Mouse (Mus musculus) gastrocnemius, postnatal 25 days (tissue): ENCODE data around the gene Rabl3. TPM values are rescaled to one million over a fixed set of nuclear protein-coding genes. Genes with fewer than 3 reads are reported as not detected.

ENCODE experiments used
- DNase-seq: peaks from one replicate; pipeline ENCODE4 v3.0.0; 2022
- long read RNA-seq, 2 experiments: library from polyadenylated mRNA; stranded (forward); transcript quantifications; one replicate each; pipeline ENCODE4 v2.0.0; 2021
- total RNA-seq, 2 experiments: library from RNA; stranded (reverse); gene quantifications; 1 replicate in 1 of 2; 2 replicates in 1 of 2; pipeline ENCODE4 v1.2.3; 2021

The Rabl3 gene
- 1 to 10 TPM; 5.0 to 5.6 TPM for total RNA-seq
- long read RNA-seq, experiment 1, partial matches to known transcripts: 2 of 5 reads
- long read RNA-seq, experiment 1, other reads (novel, unspliced or antisense): 0 of 5 reads
- long read RNA-seq, experiment 2, partial matches to known transcripts: 1 of 7 reads
- long read RNA-seq, experiment 2, other reads (novel, unspliced or antisense): 1 of 7 reads

DNA sequence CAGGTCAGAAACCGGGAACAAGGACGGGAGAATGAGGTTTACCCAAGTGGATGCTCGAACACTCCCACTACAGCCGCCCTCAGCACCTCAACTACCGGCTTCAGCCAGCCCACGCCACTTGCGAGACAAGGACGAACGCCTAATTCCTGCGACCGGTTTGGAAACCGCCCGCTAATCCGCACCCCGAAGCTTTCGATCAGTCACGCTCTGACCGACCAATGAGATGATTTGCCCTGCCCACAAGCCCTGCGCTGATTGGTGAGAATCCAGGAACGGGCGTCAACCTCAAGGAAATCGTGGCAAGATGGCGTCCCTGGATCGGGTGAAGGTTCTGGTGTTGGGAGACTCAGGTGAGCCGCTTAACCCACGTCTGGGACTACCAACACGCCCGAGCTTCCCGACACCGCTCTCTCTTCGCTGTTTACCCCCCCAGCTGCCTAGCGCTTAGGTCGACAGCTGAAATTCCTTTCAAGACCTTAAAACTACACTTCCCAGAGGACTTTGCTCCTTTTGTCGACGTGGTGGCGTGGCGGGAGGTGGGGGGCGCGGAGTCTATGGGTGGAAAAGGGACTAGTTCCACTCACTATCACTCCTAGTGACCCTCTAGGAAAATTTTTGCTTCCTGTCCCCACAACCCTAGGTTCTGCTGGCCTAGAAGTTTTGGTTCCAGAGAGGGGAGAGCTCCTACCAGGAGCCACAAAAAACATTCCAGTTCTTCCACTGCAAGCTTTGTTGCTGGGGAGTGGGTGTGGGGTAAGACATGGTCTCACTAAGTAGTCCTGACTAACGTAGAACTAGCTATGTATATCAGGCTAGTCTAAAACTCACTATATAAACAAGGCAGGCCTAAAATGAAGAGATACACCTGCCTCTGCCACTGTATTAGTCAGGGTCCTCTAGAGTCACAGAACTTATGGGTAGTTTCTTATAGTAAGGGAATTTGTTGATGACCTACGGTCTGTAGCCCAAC is at the start of gene Rabl3, which contains the start of gene Gtf2e1:
Rabl3 (plus strand) TSS at position 275 of the 970 bp plus-strand sequence.
Gtf2e1 (minus strand) TSS at position 179 of the 970 bp plus-strand sequence.
- peak; percentile 98 for DNase-seq

DNA sequence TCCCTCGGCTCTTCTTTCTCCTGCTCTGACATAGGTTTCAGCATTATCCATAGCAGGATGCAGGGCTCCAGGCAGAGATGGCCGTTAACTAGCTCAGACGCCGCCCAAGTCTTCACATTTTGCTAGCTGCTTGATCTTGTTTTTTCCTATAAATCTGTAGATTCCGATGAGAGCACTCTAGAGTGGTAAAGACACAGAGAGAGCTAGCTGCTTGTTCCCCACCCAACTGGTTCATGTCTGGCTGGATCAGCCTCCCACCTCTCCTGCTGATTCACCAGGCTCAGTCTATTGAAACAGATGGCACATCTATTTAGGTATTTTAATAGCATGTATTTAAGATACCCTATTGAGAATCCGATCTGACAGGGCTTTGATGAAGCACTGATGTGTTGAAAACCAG is 44.7 kb upstream of the Rabl3 start:
- no peak for DNase-seq

- DNase-seq: no peak
These were observed 41.1 kb upstream of the Rabl3 start for GRCm38 (mm10) chr16:37498581-37498980.

- DNase-seq: no peak
These were observed 35.2 kb upstream of the Rabl3 start for GRCm38 (mm10) chr16:37504517-37504916.

GRCm38 (mm10) chr16:37506751-37507150 is 32.9 kb upstream of the Rabl3 start:
- no peak for DNase-seq

GRCm38 (mm10) chr16:37511489-37511888 is 28.2 kb upstream of the Rabl3 start:
- DNase-seq: no peak

DNA sequence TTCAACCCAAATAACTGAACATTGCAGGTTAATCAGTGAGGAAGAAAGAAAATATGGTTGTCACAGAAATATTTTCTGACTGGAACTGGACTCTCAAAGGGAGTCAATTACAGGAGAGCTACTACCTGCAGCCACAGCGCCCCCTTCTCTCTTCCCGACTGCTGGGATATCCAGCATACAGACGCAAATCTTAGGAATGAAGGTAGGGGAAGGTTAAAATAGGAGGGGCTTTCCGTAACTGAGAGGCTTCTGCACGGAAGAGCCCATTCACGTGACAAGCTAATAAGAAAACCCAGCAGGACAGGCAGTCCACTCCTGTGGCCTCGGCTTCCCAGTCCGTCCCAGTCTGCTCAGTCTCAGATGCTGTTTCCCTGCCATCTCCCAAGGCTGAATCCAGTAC is 25.0 kb upstream of the Rabl3 start:
- no peak for DNase-seq

GRCm38 (mm10) chr16:37516376-37516993 is 23.2 kb upstream of the Rabl3 start:
- DNase-seq: no peak

DNA sequence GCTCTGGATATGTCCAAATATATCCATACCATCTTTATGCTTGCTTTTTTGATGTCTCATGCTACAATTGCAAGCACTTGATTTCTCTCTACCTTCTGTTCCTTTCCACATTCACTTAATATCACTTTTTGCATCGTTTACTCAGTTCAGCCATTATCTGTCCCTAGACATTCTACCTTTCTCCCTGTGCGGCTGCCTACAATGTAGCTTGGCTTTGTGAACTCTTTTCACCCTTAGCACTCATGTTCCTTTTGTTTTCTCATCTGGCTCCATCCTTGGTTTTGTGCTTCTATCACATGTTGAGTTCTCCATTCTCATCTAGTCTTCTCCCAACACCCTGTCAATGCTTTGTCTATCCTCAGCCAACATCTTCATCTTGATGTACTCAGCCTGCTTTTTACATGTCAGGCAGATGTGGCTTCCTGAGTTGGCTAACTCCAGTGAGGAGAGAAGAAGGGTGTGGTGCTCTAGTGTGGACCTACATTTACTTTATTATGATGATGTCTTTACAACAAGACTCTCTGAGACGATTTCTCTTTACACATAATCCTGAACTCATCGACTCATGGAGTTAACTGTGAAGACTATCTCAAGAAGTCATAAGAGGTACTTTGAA is 22.0 kb upstream of the Rabl3 start:
- DNase-seq: no peak

GRCm38 (mm10) chr16:37518662-37519061 is 21.0 kb upstream of the Rabl3 start:
- no peak for DNase-seq

GRCm38 (mm10) chr16:37519721-37520120 is 20.0 kb upstream of the Rabl3 start:
- no peak for DNase-seq

DNA sequence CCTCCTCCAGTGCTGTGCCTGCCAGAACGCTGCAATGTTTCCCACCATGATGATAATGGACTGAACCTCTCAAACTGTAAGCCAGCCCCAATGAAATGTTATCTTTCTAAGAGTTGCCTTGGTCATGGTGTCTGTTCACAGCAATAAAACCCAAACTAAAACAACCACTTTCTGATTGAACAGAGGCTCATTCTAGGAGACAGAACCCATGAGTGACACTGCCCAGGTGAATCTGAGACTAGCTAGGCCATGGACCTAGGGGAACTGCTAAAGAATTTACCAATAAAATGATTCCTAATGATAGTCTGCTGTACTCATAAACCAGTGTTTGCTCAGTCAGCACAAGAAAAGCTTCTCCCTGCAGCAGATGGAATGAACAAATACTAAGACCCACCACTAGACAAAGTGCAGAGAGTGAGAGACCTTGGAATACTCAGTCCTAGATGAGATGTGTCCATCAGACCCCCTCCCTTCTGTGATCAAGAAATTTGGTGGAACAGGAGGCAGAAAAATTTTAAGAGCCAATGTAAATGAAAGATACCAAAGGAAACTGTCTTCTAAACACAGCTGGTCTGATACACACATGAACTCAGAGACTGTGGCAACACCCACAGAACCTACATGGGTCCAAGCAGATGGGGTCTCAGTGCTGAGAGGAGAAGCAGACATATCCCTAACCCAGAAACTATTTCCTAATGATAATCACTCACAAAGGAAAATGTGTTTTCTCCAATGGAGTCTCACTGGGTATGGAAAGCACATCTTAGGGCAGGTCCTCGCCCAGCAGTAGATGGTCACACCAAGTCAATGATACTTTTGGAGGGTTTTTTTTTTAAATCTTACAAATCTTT is 19.3 kb upstream of the Rabl3 start:
- no peak for DNase-seq

GRCm38 (mm10) chr16:37522100-37522697 is 17.5 kb upstream of the Rabl3 start:
- no peak for DNase-seq

- no peak for DNase-seq
These were observed 14.6 kb upstream of the Rabl3 start for GRCm38 (mm10) chr16:37525121-37525520.

GRCm38 (mm10) chr16:37526688-37527223 is 12.9 kb upstream of the Rabl3 start:
- no peak for DNase-seq

GRCm38 (mm10) chr16:37530170-37530569 is 9.5 kb upstream of the Rabl3 start:
- DNase-seq: no peak

GRCm38 (mm10) chr16:37532046-37532445 is 7.6 kb upstream of the Rabl3 start:
- no peak for DNase-seq

GRCm38 (mm10) chr16:37533369-37534068 is 6.2 kb upstream of the Rabl3 start:
- DNase-seq: no peak

DNA sequence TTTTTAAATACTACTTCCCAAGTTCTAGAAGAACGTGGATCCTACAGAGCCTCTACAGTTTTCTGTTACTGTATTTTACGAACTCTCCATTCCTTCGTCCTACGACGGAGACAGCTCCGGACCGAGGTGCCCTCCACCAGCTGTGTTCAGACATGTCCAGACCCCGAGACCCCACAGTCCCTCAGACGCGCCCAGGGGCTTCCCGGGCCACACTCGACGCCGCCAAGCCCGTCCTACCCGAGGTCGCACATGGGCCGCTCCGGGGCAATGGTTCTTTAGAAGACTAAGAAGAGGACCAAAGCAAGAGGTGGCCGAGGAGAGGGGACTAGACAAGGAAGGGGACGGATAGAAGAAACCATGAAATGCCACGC is 460 bp upstream of the Rabl3 start:
- DNase-seq: no peak

DNA sequence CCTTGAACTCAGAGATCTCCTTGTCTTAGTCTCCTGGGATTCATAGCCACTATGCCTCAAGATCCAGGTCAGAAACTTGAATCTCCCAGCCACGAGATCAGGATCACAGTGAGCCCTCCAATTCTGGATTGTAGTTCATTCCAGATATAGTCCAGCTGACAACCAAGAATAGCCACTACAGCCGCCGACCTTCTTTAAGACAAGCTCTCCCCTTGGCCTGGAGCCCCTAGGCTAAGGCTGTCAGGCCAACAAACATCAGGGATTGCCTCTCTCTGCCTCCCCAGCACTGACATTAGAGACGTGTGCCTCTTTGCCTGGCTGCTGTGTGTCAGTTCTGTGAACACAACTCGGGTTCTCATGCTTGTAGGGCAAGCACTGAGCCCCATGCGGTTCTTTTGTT is 1.1 kb downstream of the Rabl3 start:
- peak; percentile 18 for DNase-seq
